Comparison of ENCODE assay signal across 23 mouse cellular contexts in genomic region chr3:90581141-90581540, GRCm38 (mm10). TPM values are rescaled to one million over a fixed set of nuclear protein-coding genes. Genes with fewer than 3 reads are reported as not detected.
A peak's percentile ranks its signal among the peaks of the same experiment; 100 is the strongest.
DNase-seq lines count a peak whose midpoint lies in the region; ATAC-seq lines count a peak whose summit lies in the region.
"Had no signal": no experiment of that assay in that cellular context is flagged by ENCODE, and none has a peak within 500 bp of the region (broad histone marks: within the 10 kb centered on the region; RNA-seq: fewer than 3 reads in every experiment).

No protein-coding gene starts in this region.

- no peaks in the 10 kb centered on the region for H3K9me3 ChIP-seq in heart, embryonic 12.5 days (replicated peaks)
- H3K9me3 ChIP-seq in limb, embryonic 11.5 days (ENCODE audit: control insufficient read depth, low read length), result no peaks in the 10 kb centered on the region
- no peaks in the 10 kb centered on the region for H3K9me3 ChIP-seq in limb, embryonic 10.5 days (replicated peaks)
- H3K9me3 ChIP-seq: embryonic facial prominence, embryonic 13.5 days; embryonic facial prominence, embryonic 15.5 days; forebrain, embryonic 10.5 days; forebrain, embryonic 13.5 days; forebrain, embryonic 15.5 days had no signal

- H3K4me3 ChIP-seq in heart, embryonic 12.5 days, result no peak overlapping the region
- no peak overlapping the region for H3K4me3 ChIP-seq in limb, embryonic 11.5 days (ENCODE audit: low read depth, low read length)
- H3K4me3 ChIP-seq in limb, embryonic 10.5 days, result no peak overlapping the region
- H3K4me3 ChIP-seq: embryonic facial prominence, embryonic 13.5 days; embryonic facial prominence, embryonic 15.5 days; erythroblast, embryonic 14.5 days; forebrain, embryonic 10.5 days; forebrain, embryonic 13.5 days; forebrain, embryonic 15.5 days had no signal

- no peak overlapping the region for H3K9ac ChIP-seq in heart, embryonic 12.5 days
- H3K9ac ChIP-seq in limb, embryonic 11.5 days (ENCODE audit: low read length), result no peak overlapping the region
- H3K9ac ChIP-seq: embryonic facial prominence, embryonic 13.5 days; embryonic facial prominence, embryonic 15.5 days; forebrain, embryonic 13.5 days; forebrain, embryonic 15.5 days had no signal

- H3K4me1 ChIP-seq in heart, embryonic 12.5 days (replicated peaks), result peaks cover 12% of the 10 kb centered on the region
- H3K4me1 ChIP-seq in limb, embryonic 11.5 days (ENCODE audit: control insufficient read depth, insufficient read depth, low read length), result no peaks in the 10 kb centered on the region
- H3K4me1 ChIP-seq in limb, embryonic 10.5 days, result no peaks in the 10 kb centered on the region
- H3K4me1 ChIP-seq: forebrain, embryonic 13.5 days; forebrain, embryonic 15.5 days had no signal

- WGBS in heart, embryonic 12.5 days, result 88% methylated on average over 5 of the region's 5 CpGs
- WGBS in limb, embryonic 11.5 days, result 95% methylated on average over 5 of the region's 5 CpGs
- 88% methylated on average over 5 of the region's 5 CpGs for WGBS in limb, embryonic 10.5 days

- H3K27me3 ChIP-seq in heart, embryonic 12.5 days (replicated peaks), result no peaks in the 10 kb centered on the region
- no peaks in the 10 kb centered on the region for H3K27me3 ChIP-seq in limb, embryonic 11.5 days (ENCODE audit: control insufficient read depth, insufficient read depth, low read length)
- no peaks in the 10 kb centered on the region for H3K27me3 ChIP-seq in limb, embryonic 10.5 days (ENCODE audit: low read depth, poor library complexity, severe bottlenecking)
- H3K27me3 ChIP-seq: embryonic facial prominence, embryonic 13.5 days; embryonic facial prominence, embryonic 15.5 days; forebrain, embryonic 13.5 days; forebrain, embryonic 15.5 days had no signal

- H3K27ac ChIP-seq in heart, embryonic 12.5 days (ENCODE audit: poor library complexity, severe bottlenecking), result no peak overlapping the region
- H3K27ac ChIP-seq in limb, embryonic 11.5 days (replicated peaks; ENCODE audit: low read depth, low read length), result no peak overlapping the region
- no peak overlapping the region for H3K27ac ChIP-seq in limb, embryonic 10.5 days
- H3K27ac ChIP-seq: embryonic facial prominence, embryonic 13.5 days; embryonic facial prominence, embryonic 15.5 days; forebrain, embryonic 10.5 days; forebrain, embryonic 13.5 days; forebrain, embryonic 15.5 days had no signal

- no peaks in the 10 kb centered on the region for H3K36me3 ChIP-seq in heart, embryonic 12.5 days
- H3K36me3 ChIP-seq in limb, embryonic 11.5 days (ENCODE audit: control insufficient read depth, insufficient read depth, low read length), result no peaks in the 10 kb centered on the region
- no peaks in the 10 kb centered on the region for H3K36me3 ChIP-seq in limb, embryonic 10.5 days
- H3K36me3 ChIP-seq: embryonic facial prominence, embryonic 13.5 days; embryonic facial prominence, embryonic 15.5 days; forebrain, embryonic 10.5 days; forebrain, embryonic 15.5 days had no signal

- peak; percentile 55 for DNase-seq in heart, adult 11 months
- no peak for DNase-seq in limb, embryonic 11.5 days (ENCODE audit: low spot score)
- no peak for DNase-seq in limb, embryonic 10.5 days (ENCODE audit: low spot score)
- DNase-seq: adrenal gland, adult 2 months; adrenal gland, postnatal 10 days; adrenal gland, postnatal 25 days; cerebellum, adult 11 months; cerebellum, adult 18-20 months; cerebellum, adult 8-10 months; cerebellum, adult 9-11 months; cerebellum, postnatal 14 days; cerebellum, postnatal 36 days; embryo, embryonic 11 days had no signal

- no peak overlapping the region for H3K4me2 ChIP-seq in heart, embryonic 12.5 days
- H3K4me2 ChIP-seq in limb, embryonic 11.5 days (ENCODE audit: low read depth, severe bottlenecking), result no peak overlapping the region
- H3K4me2 ChIP-seq: embryonic facial prominence, embryonic 13.5 days; embryonic facial prominence, embryonic 15.5 days; forebrain, embryonic 13.5 days; forebrain, embryonic 15.5 days had no signal

- no peak for ATAC-seq in heart, embryonic 12.5 days (ENCODE audit: insufficient number of reproducible peaks, low FRiP score)
- ATAC-seq in limb, embryonic 11.5 days (ENCODE audit: insufficient number of reproducible peaks, low FRiP score, low TSS enrichment, low read depth), result 0 out of 2 replicates have a peak, but pooled peaks have one; percentile 38
- ATAC-seq: forebrain, embryonic 13.5 days; forebrain, embryonic 15.5 days had no signal

RNA-seq across cellular contexts. Expression of gene S100a2, which starts 8.9 kb away (rescaled TPM):
- not detected in 2 replicates for polyA plus RNA-seq in heart, embryonic 12.5 days (2016; fragmentation: Nextera tagmentation; extraction: Ambion mirVana)
- polyA plus RNA-seq in limb, embryonic 11.5 days (2014; fragmentation: Nextera tagmentation; extraction: Ambion mirVana), result not detected in 2 replicates
- not detected in 2 replicates for polyA plus RNA-seq in limb, embryonic 10.5 days (2016; fragmentation: Nextera tagmentation; extraction: Ambion mirVana)
- polyA plus RNA-seq: adrenal gland, adult 2 months; brain, embryonic 14.5 days; C2C12; embryonic facial prominence, embryonic 11.5 days; embryonic facial prominence, embryonic 13.5 days; embryonic facial prominence, embryonic 15.5 days; erythroblast, embryonic 14.5 days; forebrain, embryonic 10.5 days; forebrain, embryonic 13.5 days; forebrain, embryonic 15.5 days had no signal

RNA-seq across cellular contexts. Expression of gene Gm42674, which starts 20.6 kb away (rescaled TPM):
- not detected in 2 replicates for polyA plus RNA-seq in heart, embryonic 12.5 days (2016; fragmentation: Nextera tagmentation; extraction: Ambion mirVana)
- not detected in 2 replicates for polyA plus RNA-seq in limb, embryonic 11.5 days (2014; fragmentation: Nextera tagmentation; extraction: Ambion mirVana)
- not detected in 2 replicates for polyA plus RNA-seq in limb, embryonic 10.5 days (2016; fragmentation: Nextera tagmentation; extraction: Ambion mirVana)
- polyA plus RNA-seq: adrenal gland, adult 2 months; brain, embryonic 14.5 days; embryonic facial prominence, embryonic 11.5 days; embryonic facial prominence, embryonic 13.5 days; embryonic facial prominence, embryonic 15.5 days; erythroblast, embryonic 14.5 days; forebrain, embryonic 10.5 days; forebrain, embryonic 13.5 days; forebrain, embryonic 15.5 days had no signal

RNA-seq across cellular contexts. Expression of gene S100a3, which starts 20.8 kb away (rescaled TPM):
- polyA plus RNA-seq in heart, embryonic 12.5 days (2016; fragmentation: Nextera tagmentation; extraction: Ambion mirVana), result 0.30 and 0.55 TPM in 2 replicates
- 0.43 TPM in 1 of 2 replicates, not detected in the other for polyA plus RNA-seq in limb, embryonic 11.5 days (2014; fragmentation: Nextera tagmentation; extraction: Ambion mirVana)
- 0.98 TPM in 1 of 2 replicates, not detected in the other for polyA plus RNA-seq in limb, embryonic 10.5 days (2016; fragmentation: Nextera tagmentation; extraction: Ambion mirVana)
- polyA plus RNA-seq: adrenal gland, adult 2 months; embryonic facial prominence, embryonic 11.5 days; erythroblast, embryonic 14.5 days; forebrain, embryonic 10.5 days; forebrain, embryonic 13.5 days had no signal

RNA-seq across cellular contexts. Expression of gene S100a4, which starts 22.4 kb away (rescaled TPM):
- polyA plus RNA-seq in heart, embryonic 12.5 days (2016; fragmentation: Nextera tagmentation; extraction: Ambion mirVana), result 1.9 and 2.1 TPM in 2 replicates
- polyA plus RNA-seq in limb, embryonic 11.5 days (2014; fragmentation: Nextera tagmentation; extraction: Ambion mirVana), result 0.72 and 1.0 TPM in 2 replicates
- 0.34 and 0.64 TPM in 2 replicates for polyA plus RNA-seq in limb, embryonic 10.5 days (2016; fragmentation: Nextera tagmentation; extraction: Ambion mirVana)
- polyA plus RNA-seq: erythroblast, embryonic 14.5 days; forebrain, embryonic 10.5 days had no signal

RNA-seq across cellular contexts. Expression of gene S100a5, which starts 27.2 kb away (rescaled TPM):
- polyA plus RNA-seq in heart, embryonic 12.5 days (2016; fragmentation: Nextera tagmentation; extraction: Ambion mirVana), result not detected in 2 replicates
- not detected in 2 replicates for polyA plus RNA-seq in limb, embryonic 11.5 days (2014; fragmentation: Nextera tagmentation; extraction: Ambion mirVana)
- polyA plus RNA-seq in limb, embryonic 10.5 days (2016; fragmentation: Nextera tagmentation; extraction: Ambion mirVana), result not detected in 2 replicates
- polyA plus RNA-seq: adrenal gland, adult 2 months; brain, embryonic 14.5 days; embryonic facial prominence, embryonic 11.5 days; embryonic facial prominence, embryonic 13.5 days; erythroblast, embryonic 14.5 days; forebrain, embryonic 10.5 days; forebrain, embryonic 13.5 days; forebrain, embryonic 15.5 days had no signal
